Mouse (Mus musculus): Measurements from ENCODE around the gene Cnpy3.
A peak's percentile ranks its signal among the peaks of the same experiment; 100 is the strongest.

The Cnpy3 gene

GRCm38 (mm10) chr17:46721077-46721476 lies 30.9 kb downstream of the Cnpy3 start:
- DNase-seq (ENCODE audit: extremely low read depth, low read depth, low spot score): no peak

GRCm38 (mm10) chr17:46714756-46715481 lies 37.1 kb downstream of the Cnpy3 start:
- no peak for DNase-seq (ENCODE audit: extremely low read depth, low read depth, low spot score)

DNA sequence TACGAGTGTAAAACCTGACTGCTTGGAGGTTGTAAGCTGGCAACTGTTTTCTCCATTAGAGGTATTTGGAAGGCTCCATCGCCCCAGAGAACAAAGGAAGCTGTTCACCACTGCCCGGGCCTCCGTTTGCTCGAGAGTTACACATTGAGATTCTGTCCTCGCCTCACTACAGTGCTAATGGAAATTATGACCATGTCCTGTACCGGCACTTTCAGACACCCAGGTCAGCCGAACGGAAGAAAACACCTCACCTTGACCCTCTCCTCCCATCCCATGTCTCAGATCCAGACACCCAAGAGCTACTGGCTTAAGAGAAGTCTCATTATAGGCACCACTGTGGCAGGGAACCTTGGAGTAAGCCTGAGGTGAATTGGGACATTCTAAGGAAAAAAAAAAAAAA lies 38.2 kb downstream of the Cnpy3 start:
- no peak for DNase-seq (ENCODE audit: extremely low read depth, low read depth, low spot score)

DNA sequence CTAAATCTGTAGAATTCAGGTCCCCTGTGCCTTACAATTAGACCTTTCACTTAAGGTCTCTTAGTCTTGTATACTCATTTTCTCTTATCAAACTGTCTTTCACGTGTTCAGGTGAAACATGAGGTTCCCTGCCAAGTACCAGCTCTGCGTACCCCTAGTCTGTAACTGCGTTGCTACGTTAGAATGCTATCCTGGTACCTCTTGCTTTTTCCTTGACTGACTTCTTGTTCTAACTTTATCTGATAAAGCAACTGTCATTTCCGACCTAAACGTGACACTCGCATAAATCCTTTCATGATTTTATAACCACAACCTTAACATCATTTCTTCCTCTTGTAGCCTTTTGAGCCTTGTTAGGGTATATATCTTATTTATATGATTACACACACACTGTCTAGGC lies 39.6 kb downstream of the Cnpy3 start:
- DNase-seq (ENCODE audit: extremely low read depth, low read depth, low spot score): no peak

DNA sequence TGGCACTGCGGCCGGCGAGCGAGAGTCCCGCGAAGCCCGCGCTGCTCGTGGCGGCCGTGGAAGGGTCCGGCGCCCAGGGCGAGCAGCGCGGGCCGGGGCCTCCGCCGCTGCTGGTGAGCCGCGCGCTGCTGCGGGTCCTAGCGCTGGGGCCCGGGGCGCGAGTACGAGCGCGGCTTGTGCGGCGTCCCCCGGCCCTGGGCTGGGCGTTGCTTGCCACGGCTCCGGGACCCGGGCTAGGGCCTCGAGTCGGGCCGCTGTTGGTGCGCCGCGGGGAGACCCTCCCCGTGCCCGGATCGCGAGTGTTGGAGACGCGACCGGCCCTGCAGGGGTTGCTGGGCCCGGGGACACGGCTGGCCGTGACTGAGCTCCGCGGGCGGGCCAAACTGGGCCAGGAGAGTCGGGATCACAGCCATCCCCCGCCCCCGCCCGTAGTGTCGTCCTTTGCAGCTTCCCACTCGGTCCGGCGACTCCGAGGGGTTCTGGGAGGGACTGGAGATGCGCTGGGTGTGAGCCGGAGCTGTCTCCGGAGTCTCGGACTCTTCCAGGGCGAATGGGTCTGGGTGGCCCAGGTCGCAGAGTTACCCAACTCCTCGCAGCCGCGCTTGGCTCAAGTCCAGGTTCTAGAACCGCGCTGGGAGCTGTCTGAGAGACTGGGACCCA lies 40.3 kb downstream of the Cnpy3 start:
- no peak for DNase-seq (ENCODE audit: extremely low read depth, low read depth, low spot score)

- DNase-seq (ENCODE audit: extremely low read depth, low read depth, low spot score): no peak
These were observed 40.9 kb downstream of the Cnpy3 start, which contains the start of gene Pex6 for GRCm38 (mm10) chr17:46710959-46711597. Gene Pex6, plus strand, starts transcription at chr17:46711463.

- DNase-seq (ENCODE audit: extremely low read depth, low read depth, low spot score): peak; percentile 98
These were observed 45.5 kb downstream of the Cnpy3 start for GRCm38 (mm10) chr17:46706375-46707089.

DNA sequence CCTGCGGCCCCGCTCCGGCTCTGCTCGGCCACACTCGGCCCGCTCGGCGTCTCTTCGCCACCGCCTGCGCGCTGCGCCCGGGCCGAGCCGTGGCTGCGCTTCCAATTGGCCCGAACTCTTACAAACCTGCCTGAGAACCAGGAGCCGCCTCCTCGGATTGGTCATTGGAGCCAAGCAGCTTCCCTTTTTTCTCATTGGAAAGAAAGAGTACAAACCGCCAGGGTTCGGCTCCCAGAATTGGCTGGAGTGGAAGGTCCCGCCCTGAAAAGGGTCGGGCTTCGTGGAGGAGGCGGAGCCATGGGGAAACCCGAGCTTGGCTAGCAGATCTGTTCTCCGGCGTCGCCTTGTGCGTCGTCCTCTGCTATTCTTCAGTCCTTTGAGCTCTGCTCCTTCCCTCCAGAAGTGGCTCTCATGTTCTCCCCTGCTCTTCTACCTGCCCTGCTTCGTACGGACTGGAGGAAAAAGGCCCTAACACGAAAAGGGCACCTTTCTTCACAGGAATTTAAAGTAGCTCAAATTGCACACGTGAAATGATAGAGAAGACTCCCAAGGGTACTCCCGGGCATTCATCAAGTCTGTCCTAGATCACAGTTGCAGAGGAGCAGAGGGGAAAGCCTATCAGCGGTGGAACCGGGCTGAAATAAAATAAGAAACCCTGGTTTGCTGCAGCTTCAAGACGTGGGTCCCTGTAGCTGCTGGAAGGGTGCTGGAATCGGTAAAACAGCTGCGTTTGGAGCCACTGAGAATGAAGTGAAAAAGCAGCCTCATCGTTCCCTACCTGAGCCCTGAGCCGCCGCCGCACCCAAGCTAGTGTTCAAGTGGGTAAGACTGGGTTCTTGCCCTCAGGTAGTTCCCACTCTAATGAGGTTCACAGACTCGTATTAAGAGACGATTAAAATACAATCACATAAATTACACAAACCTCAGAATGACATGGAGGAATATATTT lies 46.9 kb downstream of the Cnpy3 start, which contains the start of gene Ppp2r5d:
Ppp2r5d (minus strand) TSS at position 225 of the 949 bp plus-strand sequence.
- peak; percentile 88 for DNase-seq (ENCODE audit: extremely low read depth, low read depth, low spot score)

DNA sequence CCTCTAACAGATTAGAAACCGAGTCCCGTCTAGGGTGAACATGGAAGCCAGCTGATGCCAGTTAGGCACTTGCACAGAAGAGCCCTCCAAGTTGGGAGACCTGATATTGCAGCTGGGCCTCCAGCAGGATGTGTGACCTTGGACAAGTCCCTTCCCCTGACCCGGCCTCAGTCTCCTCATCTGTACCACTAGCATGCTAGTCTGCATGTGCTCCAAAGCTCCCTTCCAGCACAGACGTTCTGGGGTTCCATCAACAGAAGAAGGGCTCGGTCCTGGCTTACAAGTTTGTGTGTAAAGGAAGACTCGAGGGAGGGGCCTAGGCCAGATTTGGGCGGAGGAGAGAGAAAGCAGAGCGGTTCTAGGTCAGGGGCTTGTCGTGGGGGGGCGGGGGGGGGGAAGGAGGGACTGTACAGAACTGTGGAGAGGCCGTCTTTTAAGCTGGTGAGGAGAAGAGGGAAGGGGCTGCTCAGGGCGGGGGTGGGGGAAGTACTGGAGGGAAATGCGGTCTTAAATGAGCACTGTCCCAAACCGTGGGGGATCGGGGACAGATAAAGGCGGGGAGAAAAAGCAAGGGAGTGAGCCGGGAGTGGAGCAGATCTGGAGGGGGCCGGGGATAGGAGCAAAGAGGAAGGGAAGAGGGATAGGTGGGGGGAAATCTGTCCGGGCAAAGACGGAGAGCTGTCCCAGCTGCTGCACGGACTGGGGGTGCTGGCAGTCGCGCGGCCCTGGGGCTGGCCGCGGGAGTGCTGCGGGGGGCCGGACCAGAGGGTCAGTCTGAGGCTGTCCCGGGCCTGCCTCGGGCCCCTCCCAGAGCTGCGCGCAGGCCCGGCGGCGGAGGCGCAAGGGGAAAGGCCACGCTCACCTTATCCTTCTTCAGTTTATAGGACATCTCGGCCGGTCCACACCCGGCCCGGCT lies 47.8 kb downstream of the Cnpy3 start:
- no peak for DNase-seq (ENCODE audit: extremely low read depth, low read depth, low spot score)

DNA sequence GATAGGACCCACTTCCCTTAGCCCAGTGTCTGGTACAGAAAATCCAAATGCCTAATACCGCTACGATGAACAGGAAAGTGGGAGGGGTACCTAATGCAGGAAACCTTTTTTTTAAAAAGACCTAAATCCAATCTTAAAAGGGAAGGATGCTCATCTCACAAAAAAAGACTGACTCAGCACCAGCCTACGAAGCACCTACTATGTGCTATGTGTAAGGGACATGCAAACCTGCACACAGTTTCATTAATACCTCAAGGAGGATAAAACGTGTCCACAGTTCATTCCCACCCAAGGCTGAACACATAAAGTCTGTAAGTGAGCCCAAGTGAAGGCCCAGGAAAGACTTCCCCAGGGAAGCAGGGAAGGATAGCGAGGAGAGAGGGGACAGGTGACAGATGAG lies 49.5 kb downstream of the Cnpy3 start:
- no peak for DNase-seq (ENCODE audit: extremely low read depth, low read depth, low spot score)

GRCm38 (mm10) chr17:46702100-46702499 lies 49.9 kb downstream of the Cnpy3 start:
- no peak for DNase-seq (ENCODE audit: extremely low read depth, low read depth, low spot score)

DNA sequence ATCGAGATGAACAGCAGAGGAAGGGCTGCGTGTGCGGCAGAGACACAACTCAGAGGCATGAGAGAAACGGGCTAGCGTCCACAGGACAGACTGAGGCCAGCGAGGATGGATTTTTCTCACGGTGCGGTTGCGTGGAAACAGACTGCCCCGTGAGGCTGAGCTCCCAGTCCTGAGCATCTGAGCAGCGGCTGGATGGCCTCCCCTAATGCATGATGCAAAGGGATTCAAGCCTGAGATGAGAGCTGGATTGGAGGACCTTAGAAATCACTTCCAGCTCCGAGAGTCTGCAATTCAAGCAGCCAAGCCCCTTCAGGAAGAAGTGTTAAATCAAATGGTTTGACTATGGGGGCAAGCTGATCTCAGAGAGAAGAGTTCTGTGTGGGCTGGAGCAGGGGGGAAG lies 50.5 kb downstream of the Cnpy3 start:
- DNase-seq (ENCODE audit: extremely low read depth, low read depth, low spot score): no peak

- no peak for DNase-seq (ENCODE audit: extremely low read depth, low read depth, low spot score)
These were observed 52.1 kb downstream of the Cnpy3 start for GRCm38 (mm10) chr17:46699912-46700311.

- DNase-seq (ENCODE audit: extremely low read depth, low read depth, low spot score): no peak
These were observed 52.8 kb downstream of the Cnpy3 start for GRCm38 (mm10) chr17:46699245-46699644.

DNA sequence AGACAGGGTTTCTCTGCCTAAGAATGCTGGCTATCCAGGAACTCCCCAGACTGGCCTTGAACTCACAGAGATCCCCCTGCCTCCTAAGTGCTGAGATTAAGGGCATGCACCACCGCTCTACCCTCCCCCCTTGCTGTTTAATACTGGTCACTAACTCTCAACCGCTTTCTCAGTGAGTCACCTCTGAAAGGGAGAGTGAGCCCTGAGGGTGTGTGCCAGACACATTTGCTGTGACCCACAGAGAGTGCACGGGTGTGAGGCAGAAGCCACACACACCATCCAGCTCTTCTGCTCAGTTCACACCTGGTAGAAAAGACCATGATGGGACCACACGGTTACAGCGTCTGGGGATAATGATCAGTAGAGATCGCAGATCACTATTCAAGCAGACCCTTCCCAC lies 53.5 kb downstream of the Cnpy3 start:
- no peak for DNase-seq (ENCODE audit: extremely low read depth, low read depth, low spot score)

GRCm38 (mm10) chr17:46694517-46695063 lies 57.4 kb downstream of the Cnpy3 start:
- no peak for DNase-seq (ENCODE audit: extremely low read depth, low read depth, low spot score)

DNA sequence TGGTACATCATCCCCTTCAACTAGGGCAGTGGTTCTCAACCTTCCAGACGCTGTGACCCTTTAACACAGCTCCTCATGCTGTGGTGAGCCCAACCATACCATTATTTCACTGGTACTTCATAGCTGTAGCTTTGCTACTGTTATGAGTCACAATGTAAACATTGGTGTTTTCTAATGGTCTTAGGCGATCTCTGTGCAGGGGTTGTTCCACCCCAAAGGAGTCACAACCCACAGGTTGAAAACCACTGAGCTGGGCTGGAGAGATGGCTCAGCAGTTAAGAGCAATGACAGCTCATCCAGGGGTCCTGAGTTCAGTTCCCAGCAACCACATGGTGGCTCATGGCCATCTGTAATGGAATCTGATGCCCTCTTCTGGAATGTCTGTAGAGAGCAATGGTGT lies 60.6 kb downstream of the Cnpy3 start:
- no peak for DNase-seq (ENCODE audit: extremely low read depth, low read depth, low spot score)

DNA sequence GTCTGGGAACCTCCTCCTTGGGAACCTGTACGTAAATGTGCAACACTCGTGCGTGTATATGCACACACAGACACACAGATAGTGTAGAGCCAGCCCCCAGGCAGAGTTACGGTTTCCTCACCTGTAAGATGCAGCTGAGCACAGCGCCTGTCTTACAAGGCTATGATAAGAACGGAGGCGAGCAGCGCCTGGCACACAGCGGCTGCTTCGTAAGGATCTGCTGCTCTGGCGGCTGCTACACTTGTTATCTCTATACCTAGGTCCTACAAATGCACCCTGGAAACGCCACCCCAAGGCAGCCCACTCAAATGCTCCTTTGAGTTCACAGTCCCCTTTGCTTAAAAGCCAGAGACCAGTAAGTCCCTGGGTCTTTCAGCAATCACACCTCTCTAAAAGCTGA lies 61.3 kb downstream of the Cnpy3 start:
- no peak for DNase-seq (ENCODE audit: extremely low read depth, low read depth, low spot score)

GRCm38 (mm10) chr17:46685913-46686312 lies 66.1 kb downstream of the Cnpy3 start:
- DNase-seq (ENCODE audit: extremely low read depth, low read depth, low spot score): no peak

Data from fat pad, adult 2 months (tissue).